Mouse (Mus musculus) layer of hippocampus, adult 9-11 months (tissue): Measurements from ENCODE around the gene Pus3.
"Not testable (repeated sequence)": the region's sequence is repeated elsewhere in the genome, so short reads cannot be mapped to it uniquely, and the experiment has no call there.

ENCODE experiments used
- DNase-seq: peaks from one replicate; pipeline ENCODE4 v3.0.0; 2022

Pus3 gene

GRCm38 (mm10) chr9:35546745-35547144 is 11.7 kb upstream of the Pus3 start:
- DNase-seq = no peak

DNA sequence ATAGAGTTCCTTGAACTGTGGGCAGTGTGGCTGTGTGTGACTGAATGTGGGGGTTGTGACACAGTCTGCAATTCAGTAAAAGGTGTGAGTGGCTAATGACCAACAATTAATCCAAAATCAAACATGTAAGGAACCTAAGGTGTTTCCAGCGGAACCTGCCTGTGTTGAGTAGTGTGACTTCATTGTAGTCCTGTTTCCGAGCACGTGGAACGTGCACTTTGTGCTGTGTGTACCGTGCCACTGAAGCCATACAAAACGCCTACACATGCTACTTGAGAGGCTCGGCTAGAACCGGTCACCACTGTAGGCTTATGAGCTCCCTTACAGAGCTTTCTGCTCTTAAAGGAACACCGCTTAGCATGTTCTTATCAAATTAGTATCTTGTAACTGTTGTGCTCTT is 9.9 kb upstream of the Pus3 start:
- no peak for DNase-seq

GRCm38 (mm10) chr9:35556494-35557102 is 1.8 kb upstream of the Pus3 start:
- DNase-seq = no peak

GRCm38 (mm10) chr9:35559009-35559890 is 855 bp downstream of the Pus3 start:
- DNase-seq = peak; percentile 89

DNA sequence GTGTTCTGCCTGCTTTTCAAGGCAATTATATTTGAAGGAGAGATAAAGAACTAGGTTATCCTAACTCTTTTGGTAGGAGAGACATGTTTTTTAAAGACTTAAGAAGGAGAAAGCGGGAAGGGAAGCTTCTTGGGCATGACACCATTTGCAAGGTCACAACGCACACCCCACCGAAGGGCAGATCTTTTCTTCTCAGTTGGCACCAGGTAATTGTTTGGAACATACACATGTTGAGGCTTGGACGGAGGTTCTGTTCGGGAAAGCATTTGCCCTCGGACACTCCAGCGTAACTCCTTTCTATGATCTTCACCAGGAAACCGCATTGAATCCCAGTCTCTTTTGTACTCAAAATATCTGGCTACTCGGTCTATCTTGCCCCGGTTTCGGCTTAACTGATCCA is 2.7 kb downstream of the Pus3 start:
- peak; percentile 1 for DNase-seq

DNA sequence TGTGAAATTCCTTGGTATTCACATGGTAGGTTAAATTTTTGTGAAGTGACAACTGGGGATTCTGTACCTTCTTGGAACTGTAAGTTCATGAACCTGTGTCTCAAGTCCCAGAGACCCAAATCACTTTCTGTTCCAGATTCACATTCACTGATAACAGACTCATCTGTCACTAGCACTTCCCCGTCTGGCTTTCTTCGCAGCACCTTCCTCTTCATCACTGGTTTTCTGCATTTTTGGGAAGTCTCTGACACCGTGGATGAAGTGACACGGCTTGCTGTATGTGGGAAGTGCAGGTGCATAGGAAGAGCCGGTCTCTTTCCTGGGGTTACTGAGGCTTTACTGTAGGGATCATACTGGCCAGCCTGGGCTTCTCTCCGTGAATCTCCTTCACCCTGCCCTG is 3.2 kb downstream of the Pus3 start:
- peak; percentile 1 for DNase-seq

- peak; percentile 1 for DNase-seq
These were observed 6.3 kb downstream of the Pus3 start for GRCm38 (mm10) chr9:35564536-35565240.

- no peak for DNase-seq
These were observed 9.6 kb downstream of the Pus3 start for GRCm38 (mm10) chr9:35567995-35568394.

GRCm38 (mm10) chr9:35569571-35570534 is 11.5 kb downstream of the Pus3 start, which contains the start of the genes Pate2 and Hyls1:
TSS of gene Pate2 (plus strand) at chr9:35570284.
TSS of gene Hyls1 (minus strand) at chr9:35570398.
- peak; percentile 96 for DNase-seq

DNA sequence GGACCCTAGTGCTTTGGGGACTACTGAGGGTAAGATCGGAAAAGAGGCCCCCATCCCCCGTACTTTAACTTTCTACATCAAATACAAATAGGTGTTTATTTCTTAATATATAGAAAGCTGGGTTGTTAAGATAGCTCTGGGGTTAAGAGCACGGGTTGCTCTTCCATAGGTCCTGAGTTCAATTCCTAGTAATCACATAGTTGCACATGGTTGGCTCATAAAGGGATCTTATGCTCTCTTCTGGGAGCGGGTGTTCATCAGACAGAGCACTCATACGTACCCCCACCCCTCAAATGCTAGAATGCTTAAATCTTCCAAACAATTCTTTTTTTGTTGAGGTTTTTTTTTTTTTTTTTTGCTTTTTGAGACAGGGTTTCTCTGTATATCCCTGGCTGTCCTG is 12.3 kb downstream of the Pus3 start:
- no peak for DNase-seq

GRCm38 (mm10) chr9:35574416-35574815 is 16.0 kb downstream of the Pus3 start:
- no peak for DNase-seq

DNA sequence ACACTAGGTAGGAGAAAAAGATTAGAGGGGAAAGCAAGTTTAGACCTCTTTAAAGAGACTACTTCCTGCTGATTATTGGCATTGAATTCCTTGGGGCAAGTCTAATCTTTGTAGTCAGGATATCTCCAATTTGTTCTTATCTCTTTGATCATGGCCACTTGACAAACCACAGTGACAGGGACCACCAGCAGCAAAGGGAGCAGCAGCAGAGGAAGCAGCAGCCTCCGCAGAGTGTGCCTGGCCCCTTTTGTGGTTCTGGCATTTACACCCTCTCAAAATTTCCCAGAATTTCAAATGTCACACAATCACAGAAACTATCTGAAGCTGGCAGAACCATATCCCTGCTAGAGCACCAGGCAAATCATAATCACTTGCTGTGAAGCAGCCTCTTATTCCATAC is 29.3 kb downstream of the Pus3 start:
- DNase-seq = no peak

GRCm38 (mm10) chr9:35592903-35593302 is 34.5 kb downstream of the Pus3 start:
- DNase-seq = no peak

DNA sequence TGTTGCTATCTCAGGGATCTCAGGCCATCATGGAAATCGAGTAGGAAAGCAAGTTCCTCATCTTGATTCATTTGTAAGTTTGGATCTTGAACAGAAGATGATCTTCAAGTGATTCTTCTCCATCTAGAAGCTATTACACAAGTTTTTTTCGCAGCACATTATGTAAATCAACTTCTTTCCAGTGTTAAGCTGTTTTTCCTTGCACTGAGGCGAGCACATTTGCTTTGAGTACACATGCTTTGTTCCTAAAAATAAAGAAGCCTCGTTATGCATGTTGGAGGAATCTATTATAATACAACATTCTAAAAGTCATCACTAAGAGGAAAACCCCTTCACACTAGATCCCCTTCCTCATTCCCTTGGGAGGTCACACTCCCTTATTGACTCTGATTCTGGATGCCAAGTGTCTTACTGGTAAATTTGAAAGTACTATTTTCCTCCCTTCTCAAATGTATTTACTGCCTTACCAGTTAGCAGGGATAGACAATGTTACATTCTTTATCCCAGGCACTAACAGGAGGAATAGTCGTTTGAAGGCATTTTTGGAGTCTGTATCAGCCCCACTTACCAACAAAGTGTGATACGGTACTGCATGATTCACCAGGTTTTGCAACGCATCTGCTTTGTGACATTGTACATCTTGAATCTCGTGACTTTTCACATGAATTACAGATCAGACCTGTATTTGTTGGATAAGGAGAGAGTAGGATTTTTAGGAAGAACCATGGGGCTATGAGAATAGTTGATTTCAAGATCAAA is 49.4 kb downstream of the Pus3 start:
- no peak for DNase-seq

DNA sequence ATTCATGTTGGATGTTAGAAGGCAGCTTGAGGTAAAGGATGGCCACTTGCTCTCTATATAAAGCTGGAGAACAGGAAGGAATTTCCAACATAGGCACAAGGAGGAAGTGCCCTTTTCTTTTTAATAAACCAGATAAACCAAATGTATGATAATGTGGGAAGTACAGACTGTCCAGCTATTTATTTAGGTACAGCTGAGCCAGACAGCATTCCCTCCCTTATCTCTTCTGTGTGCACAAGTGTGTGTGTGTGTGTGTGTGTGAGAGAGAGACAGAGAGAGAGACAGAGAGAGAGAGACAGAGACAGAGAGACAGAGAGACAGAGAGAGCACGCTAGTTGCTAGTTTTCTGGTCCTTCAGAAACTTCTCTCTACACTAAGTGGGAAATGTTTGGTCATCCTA is 53.4 kb downstream of the Pus3 start, which contains the start of gene Pate4:
Gene Pate4 (minus strand): TSS at position 101 of the 400 bp plus-strand sequence.
- DNase-seq = no peak

GRCm38 (mm10) chr9:35614005-35614404 is 55.6 kb downstream of the Pus3 start:
- DNase-seq = no peak

- DNase-seq = not testable (repeated sequence)
These were observed 58.4 kb downstream of the Pus3 start for GRCm38 (mm10) chr9:35616784-35617183.
